8 mouse cellular contexts compared by ENCODE assay signal in genomic region chr10:128212871-128213323, GRCm38 (mm10). TPM values are rescaled to one million over a fixed set of nuclear protein-coding genes. Genes with fewer than 3 reads are reported as not detected.
A peak's percentile ranks its signal among the peaks of the same experiment; 100 is the strongest.
DNase-seq lines count a peak whose midpoint lies in the region; ATAC-seq lines count a peak whose summit lies in the region.

No protein-coding gene starts in this region.

- peak; percentile 67 to 88 for DNase-seq in adrenal gland, adult (ENCODE audit: inconsistent age in 2 of 2, low spot score in 1 of 2)
- DNase-seq in adrenal gland, postnatal 4 days (ENCODE audit: low spot score in 2 of 2), result no peak
- peak; percentile 82 for DNase-seq in cerebellum, adult 9-11 months
- DNase-seq in hindlimb bud, embryonic 11.5 days (ENCODE audit: extremely low spot score, low read depth, low spot score), result peak; percentile 84
- peak; percentile 61 for DNase-seq in left cerebral cortex, postnatal 4 days
- DNase-seq in mesoderm, embryonic 11.5 days (ENCODE audit: low read depth, low spot score), result peak; percentile 76
- peak; percentile 18 for DNase-seq in right cerebral cortex, postnatal 25 days

- intact Hi-C loops in left cerebral cortex, postnatal 4 days (cut with DNase I), result loop anchor here (10.0 kb wide), 1 partner anchor 72 kb away; no protein-coding TSS in a partner anchor

- peak; percentile 50 for ATAC-seq in frontal cortex, adult (ENCODE audit: low TSS enrichment)

RNA-seq across cellular contexts. Expression of gene Spryd4, which starts 1.3 kb away (rescaled TPM):
- total RNA-seq in adrenal gland, postnatal 4 days (2021), result 10 to 100 TPM; 23.2 to 25.9 TPM
- 10 to 100 TPM; 14.5 to 16.3 TPM for total RNA-seq in left cerebral cortex, postnatal 4 days (2021)

RNA-seq across cellular contexts. Expression of gene Mip, which starts 12.7 kb away (rescaled TPM):
- not detected for total RNA-seq in adrenal gland, postnatal 4 days (2021)
- total RNA-seq in left cerebral cortex, postnatal 4 days (2021), result not detected

RNA-seq across cellular contexts. Expression of gene Gls2, which starts 18.6 kb away (rescaled TPM):
- 1 to 10 TPM; 4.8 to 8.2 TPM for total RNA-seq in adrenal gland, postnatal 4 days (2021)
- total RNA-seq in left cerebral cortex, postnatal 4 days (2021), result 1 to 10 TPM; 5.9 to 7.9 TPM

RNA-seq across cellular contexts. Expression of gene Timeless, which starts 19.0 kb away (rescaled TPM):
- 10 to 100 TPM; 28.4 to 34.0 TPM for total RNA-seq in adrenal gland, postnatal 4 days (2021)
- 10 to 100 TPM; 11.1 to 14.7 TPM for total RNA-seq in left cerebral cortex, postnatal 4 days (2021)

RNA-seq across cellular contexts. Expression of gene Rbms2, which starts 32.8 kb away (rescaled TPM):
- total RNA-seq in adrenal gland, postnatal 4 days (2021), result 100 to 1,000 TPM in 1 of 2 experiments, 10 to 100 TPM in 1; 90.2 to 104 TPM
- 10 to 100 TPM; 12.7 to 13.0 TPM for total RNA-seq in left cerebral cortex, postnatal 4 days (2021)

Comparison
In these comparisons a context has a peak if more than half of its experiments do, and no peak if none do; other contexts are left out.
1. DNase-seq: peak in adrenal gland, adult (2 of 2), cerebellum, adult 9-11 months (single experiment), hindlimb bud, embryonic 11.5 days (single experiment), left cerebral cortex, postnatal 4 days (single experiment), mesoderm, embryonic 11.5 days (single experiment) and right cerebral cortex, postnatal 25 days (single experiment); none in adrenal gland, postnatal 4 days (0 of 2).